Mouse (Mus musculus) T-helper 17 cell (primary cell): Measurements from ENCODE around the gene Cpeb1.
"Not testable (repeated sequence)": the region's sequence is repeated elsewhere in the genome, so short reads cannot be mapped to it uniquely, and the experiment has no call there.

ENCODE experiments used
- in situ Hi-C, 2 experiments: fragments of 300-600 bp; cut with MboI, MseI; formaldehyde crosslinking; loops; 1 replicate in 1 of 2; 2 replicates in 1 of 2; pipeline ENCODE4 v1.15.1; 2025; ENCODE audit warnings: high pct_unique_total_duplicates in 2 of 2

Cpeb1 gene

DNA sequence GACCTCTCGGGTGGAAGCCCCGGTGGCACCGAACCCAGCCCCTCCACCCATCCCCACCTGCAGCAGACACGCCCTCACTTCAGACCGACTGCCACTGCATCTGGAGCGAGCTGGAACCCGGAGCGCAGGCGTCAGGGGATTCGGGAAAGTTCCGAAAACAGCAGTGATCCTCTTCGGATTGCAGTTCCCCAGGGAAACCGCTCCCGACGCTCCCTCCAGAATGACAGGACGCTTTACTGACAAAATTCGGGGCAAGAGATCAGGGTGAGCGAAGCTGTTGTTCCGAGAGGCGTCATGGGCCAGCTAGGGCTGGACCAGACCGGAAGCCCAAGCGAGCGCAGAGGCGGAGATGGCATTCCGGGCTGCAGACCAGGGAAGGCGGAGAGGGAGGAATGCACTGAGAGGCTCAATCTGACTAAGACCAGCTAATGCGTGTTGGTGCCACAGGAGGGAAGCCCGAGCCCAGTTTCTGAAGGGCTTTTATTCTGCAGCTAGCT is at the start of gene Cpeb1:
Gene Cpeb1 (minus strand): TSS at position 311 of the 497 bp plus-strand sequence.
- in situ Hi-C loops: no loop called here

DNA sequence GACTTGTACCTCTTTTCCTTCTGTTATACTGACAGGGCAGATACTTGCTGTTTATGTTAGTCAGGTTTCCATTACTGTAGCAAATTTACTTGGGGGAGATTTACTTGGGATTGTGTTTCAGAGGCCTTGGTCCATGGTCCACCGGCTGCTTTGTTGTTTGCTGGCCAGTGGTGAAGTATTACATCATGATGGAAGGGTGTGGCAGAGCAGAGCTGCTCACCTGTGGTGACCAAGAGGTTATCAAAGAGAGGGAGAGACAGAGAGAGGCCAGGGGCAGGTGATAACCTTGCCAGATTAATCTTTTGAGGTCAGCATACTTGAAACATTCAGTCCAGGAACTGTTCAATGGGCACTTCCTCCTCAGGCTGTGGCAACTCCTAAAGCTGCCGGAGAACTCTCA is 45.8 kb upstream of the Cpeb1 start:
- in situ Hi-C loops: no loop called here

DNA sequence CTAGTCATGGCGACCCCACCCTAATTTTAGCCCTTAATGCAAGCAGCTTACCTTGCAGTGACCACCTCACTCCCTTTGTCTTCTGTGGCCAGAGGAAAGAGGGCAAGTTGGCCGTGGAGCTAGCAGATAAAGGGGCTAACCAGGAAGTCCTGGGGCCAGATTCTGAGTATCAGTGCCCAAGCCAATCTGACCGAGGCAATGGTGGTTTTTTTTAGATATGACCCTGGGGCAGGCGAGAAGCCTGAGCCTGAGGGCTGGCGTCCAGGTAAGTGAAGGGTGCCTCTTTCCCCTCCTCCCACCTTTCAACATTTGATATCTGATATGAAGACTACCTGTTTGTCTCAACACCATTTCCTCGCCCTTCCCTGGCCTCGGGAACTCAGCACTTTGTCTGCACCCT is 42.9 kb upstream of the Cpeb1 start, which contains the start of gene BC048679:
Gene BC048679 (minus strand): TSS at position 101 of the 400 bp plus-strand sequence.
- in situ Hi-C loops: no loop called here

DNA sequence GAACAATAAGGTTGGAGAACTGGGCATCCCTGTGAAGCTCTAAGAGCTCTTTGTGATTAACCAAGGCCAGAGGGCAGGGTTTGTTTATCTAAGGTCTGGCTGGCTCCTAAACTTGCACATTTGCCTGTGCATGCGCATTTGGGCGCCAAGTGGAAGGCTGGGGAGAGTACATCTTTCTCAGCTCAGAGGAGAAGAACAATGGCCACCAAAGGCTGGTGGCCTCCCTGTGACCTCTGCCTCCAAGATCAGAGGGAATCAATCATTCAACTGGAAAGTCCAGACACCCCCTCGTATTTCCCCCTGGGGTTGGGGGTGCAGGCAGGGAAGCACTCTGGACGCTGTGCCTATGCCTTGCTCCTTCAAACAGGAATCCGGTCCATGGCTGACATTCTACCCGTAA is 41.9 kb upstream of the Cpeb1 start:
- in situ Hi-C loops: no loop called here

DNA sequence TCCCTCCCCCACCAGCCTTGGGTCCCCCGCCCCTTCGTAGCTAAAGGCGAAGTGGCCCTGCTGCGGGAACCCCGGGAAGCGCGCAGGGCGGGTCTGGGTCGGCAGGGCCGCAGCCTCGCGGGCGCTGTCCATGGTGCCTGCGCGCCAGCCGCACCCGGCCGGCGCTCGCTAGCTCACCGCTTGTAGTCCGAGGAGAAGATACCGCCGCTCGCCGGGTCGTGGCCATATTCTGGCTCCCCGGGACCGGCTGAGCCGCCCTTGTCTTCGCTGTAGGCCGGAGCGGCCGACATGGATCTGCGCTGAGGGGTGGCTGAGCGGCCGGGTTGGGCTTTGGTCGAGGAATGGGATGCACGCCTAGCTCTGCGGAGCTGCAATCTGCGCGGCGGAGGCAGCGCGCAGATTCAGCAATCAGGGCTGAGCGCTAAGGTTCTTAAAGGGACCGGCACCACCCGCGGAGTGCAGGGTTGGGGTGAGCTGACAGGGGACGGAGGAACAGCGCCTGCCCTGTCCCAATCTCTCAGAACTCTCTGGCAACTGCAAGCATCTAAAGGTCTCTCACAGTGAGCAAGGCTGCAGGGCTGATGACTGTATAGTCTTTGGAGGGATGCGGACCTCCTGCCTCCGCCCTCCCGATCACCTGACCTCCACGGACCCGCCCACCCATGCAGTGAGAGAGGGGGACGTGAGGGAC is 38.2 kb upstream of the Cpeb1 start, which contains the start of gene Ap3b2:
Gene Ap3b2 (minus strand): TSS at position 595 of the 691 bp plus-strand sequence.
- in situ Hi-C loops: no loop called here

DNA sequence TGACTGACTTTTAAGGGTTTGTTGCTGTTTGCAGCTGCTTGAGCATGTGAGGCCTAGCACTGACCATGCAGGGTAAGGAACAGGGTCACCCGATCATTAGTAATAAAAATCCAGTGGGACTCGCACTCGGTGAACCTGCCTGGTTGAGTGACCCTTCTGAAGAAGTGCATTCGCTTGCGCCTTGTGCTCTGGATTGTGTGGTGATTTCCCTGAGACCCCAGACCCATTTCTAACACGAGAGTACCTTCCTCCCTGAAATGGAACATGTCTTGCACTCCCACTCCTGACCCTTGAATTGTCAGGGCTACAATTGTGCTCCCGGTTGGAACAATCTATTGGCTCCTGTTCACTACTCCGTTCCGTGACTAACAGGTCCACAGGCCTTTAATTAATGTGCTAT is 37.4 kb upstream of the Cpeb1 start:
- in situ Hi-C loops: no loop called here

DNA sequence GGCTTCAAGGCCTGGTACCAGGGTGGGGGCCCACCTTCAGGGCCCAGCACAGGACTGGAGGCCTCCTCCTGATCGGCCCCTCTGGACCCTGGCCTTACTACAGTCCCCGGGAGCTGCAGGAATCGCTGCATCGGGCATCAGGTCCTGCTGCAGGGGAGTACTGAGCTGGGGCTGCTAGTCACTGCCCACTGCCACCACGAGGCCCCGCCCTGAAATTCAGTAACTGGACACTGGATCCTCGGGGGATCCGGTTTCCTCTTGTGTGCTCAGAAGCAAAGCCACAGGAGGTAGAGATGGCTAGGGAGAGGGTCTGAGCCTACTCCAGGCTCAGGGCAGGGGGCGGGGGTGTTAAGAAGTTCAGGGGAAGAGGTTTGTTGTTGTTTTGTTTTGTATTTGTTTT is 34.4 kb upstream of the Cpeb1 start:
- in situ Hi-C loops: no loop called here

DNA sequence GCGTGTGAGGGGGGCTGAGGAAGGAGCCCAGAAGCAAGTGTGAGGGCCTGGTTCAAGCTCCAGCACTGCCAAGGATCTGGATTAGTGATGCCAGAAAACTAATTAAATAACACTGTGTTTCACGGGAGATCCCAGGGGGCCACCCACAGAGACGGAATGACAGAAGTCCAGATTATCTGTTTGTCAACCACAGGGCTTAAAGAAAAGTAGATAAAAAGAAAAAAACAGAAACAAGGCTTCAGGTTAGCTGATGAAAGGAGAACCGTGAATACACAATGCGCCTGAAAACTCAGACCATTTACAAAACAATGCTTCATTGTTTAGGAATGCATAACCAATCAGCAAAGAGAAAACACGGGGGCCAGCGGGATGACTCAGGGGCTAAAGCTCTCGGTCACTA is 25.5 kb upstream of the Cpeb1 start:
- in situ Hi-C loops: no loop called here

DNA sequence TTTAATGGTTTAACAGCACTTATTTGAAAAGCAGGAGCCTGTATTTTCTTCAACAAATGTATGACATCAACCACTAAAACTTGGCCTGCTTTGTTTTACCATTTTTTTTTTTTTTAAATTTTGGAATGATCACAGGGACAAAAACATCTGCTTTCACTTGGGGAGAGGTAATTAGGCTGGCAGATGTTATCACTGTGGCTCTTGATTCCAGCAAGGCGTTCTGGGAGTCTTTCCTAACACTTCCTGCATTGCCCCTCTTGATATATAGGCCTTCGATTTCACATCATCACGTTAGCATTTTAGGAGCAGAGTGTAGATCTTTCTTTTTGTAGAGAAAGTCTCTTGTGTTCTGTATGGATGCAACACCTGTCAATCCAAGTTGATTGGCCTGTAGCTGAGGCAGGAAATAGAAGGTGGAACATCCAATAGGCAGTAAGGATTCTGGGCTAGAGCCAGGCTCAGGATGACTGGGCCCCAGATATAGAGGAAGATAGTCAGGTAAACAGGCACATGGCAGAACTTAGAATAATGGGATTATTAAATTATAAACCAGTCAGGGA is 24.3 kb upstream of the Cpeb1 start:
- in situ Hi-C loops: no loop called here

DNA sequence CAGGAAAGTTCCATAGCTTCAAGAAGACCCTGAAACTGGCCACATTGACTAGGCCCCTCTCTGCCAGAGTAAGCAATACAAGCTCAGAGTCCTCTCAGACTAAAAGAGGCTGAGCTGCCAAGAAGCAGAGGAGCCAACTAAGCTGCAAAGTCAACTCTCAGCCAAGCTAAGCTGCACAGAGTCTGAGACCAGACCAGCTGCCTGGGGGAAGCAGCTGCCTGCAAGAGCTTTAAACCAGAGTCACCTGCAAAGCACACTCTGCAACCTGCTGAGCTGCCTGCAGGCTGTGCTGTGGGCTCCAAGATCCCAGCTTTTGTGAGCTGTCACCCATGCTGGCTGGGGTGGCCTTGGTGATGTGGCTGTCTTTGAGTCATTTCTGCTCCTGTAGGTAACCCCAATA is 23.0 kb upstream of the Cpeb1 start:
- in situ Hi-C loops: not testable (repeated sequence)

DNA sequence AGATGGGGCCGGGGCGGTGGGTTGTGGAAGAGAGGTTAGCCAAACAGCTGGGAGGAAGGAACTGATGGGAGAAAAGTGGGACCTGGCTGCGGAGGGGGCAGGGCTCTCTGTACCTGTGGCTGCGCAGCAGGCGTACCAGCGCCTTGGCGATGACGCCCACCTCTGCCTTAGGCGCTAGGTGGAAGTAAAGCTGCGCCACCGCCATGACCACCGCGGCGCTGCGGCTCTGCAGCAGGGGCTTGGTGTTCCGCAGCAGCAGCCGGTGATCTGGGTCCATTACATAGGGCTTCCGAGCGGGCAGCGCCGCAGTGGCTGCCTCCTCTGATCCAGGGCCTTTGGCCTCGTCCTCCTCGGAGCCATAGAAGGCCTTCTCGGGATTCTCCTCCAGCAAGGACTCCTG is 21.6 kb upstream of the Cpeb1 start:
- in situ Hi-C loops: no loop called here

DNA sequence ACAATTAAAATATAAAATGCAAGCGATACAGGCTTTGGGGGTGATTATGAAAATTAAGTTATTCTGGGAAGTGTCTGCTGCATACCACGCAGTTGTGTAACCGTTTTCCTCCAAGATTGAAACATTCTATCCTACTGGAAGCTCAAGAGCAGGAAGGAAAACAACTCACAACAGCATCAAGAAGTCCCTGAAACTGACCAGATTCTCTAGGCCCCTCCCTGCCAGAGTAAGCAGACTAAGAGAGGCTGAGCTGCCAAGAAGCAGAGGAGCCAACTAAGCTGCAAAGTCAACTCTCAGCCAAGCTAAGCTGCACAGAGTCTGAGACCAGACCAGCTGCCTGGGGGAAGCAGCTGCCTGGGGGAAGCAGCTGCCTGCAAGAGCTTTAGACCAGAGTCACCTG is 20.0 kb upstream of the Cpeb1 start:
- in situ Hi-C loops: no loop called here

DNA sequence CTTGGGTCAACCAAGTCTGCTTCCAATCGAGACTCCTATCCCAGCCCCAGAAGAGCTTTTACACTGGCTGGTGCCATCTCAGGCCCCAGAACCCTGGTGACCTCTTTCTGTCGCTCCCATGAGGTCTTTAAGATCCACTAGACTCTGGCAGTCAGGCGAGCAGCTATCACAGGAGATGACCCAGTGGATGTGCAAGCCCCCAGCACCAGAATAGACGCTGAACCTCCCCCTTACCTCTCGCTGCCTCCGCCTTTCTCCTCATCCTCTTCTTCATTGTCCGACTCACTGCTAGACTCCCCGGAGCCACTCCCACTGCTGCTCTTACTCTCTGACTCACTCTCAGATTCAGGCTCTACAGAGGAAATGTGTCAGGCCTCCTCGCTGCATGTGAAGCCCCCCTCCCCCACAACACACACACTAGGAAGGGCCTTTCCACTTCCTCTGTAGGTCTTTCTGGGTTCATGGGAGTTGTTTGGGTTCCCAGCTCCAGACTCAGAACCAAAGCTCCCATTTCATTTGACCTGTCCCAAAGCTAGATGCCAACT is 9.7 kb upstream of the Cpeb1 start:
- in situ Hi-C loops: no loop called here

DNA sequence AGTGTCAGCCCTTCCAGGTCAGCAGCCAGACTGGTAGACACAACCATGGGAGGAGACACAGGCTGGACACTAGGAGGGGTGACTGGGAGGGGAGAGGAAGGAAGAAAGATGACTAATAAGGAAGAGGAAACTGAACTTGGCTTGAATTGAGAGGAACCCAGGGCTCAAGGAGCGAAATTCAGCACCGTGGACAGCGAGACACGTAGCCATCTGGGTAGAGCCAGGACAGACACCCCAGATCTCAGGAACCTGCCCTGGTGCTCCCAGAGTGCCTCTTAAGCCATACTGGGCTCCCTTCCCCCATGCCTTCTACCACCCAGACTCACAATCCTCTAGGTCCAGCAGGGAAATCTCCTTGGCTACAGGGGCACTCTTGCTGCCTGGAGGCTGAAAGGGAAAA is 8.9 kb upstream of the Cpeb1 start:
- in situ Hi-C loops: no loop called here

DNA sequence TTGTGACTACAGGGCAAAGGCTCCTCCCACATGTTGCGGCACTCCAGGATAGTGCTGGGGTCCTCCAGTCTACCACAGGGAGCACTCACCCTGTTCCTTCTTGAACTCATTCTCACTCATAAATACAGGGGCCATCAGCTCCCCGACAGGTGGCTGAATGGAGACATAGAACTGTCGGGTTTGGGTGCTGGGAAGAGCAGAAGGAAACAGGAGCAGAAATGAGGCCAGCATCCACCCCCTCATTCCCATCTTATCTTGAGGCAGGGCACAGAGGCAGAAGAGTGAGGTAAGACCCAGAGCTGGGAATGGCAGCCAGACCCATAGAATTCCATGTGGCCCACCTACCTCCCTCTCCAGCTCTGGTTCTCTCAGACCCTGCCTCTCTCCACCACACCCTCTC is 7.5 kb upstream of the Cpeb1 start:
- in situ Hi-C loops: no loop called here

DNA sequence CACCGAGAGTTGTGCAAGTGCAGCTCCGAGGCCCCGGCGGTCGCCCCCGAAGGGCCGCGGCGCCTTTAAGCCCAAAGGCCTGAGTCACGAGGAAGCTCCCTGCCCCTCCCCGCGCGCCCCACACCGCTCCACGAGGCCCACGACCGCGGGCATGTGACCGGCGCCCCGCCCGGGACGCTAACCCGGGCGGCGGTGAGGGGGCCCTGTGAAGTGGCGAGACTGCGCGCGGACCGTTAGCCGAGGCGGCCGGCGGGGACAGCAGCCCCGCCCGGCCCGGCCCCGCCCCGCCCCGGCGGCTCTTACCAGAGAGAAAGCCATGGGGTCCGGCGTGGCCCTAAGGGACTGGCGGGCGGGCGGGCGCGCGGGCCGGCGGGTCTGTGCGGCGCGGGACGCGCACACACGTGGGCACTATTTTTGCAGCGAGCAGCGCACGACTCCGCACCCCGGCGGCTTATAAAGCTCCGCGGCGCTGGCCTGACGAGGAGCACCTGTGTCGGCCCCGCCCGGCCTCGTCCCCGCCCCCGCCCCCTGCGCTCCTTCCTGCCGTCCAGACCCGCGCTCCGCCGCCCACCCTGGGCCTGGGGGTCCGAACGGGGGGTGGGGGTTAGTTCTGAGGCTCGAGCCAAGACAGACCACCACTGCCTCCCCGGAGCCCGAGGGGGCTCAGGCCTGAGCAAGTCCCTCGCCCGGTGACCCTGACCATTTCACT is 780 bp downstream of the Cpeb1 start:
- in situ Hi-C loops: no loop called here

DNA sequence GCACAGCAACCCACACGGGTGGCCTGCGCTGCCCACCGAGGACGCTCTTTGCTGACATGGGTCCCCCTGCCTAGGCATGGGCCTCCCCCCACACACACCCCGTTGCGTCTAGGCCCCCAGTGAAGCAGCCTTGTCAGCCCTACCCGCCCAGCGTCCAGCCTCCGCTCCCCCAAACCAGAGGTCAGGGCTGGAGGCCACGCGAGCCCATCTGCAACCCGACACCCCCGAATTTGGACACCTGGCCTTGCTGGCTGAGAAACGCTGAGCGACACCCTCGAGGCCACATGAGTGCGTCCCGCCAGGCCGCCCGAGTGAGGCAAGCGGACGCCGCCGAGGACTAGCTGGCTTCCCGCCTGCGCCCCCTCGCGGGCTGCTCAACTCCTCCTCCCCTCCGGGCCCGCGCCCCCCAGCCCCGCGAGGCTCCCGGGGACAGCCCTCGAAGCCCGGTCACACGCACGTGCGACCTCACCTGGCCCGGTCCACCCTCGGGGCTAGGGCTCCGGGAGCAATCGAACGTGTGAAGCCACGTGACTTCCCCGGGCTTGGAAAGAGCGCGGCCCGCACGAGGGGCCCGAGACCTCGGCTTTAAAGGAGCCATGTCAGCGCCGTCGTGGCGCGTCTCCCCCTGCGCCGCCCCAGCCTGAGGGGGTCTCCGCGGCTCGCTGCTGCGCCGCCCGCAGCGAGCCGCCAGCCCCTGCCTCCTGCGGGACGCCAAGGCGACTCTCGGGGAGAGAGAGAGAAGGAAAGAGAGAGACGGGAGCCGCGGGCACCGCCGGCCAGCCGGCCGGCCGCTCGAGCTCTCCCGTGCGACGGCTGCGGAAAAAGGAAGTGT is 1.6 kb downstream of the Cpeb1 start:
- in situ Hi-C loops: no loop called here

DNA sequence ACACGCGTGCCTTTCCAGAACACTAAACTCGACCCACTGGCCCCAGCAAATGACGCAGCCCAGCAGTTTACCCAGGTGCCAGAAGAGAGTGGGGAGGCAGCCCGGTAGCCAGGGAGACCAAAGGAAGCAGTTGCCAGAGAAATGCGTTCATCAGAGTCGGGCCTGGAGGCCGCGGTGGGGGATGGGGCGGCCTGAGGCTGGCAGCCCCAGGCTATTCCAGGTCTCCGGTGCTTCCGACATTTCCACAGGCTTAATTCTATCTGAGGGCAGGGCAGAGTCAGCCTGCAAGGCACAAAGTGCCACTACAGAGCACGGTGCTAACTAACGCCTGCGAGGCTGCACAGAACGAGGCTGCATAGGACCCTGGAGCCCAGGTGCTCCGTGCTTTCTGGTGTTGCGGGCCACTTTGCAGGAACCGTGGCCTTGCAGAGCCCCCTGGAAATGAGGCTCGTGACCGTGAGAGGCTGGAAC is 2.3 kb downstream of the Cpeb1 start:
- in situ Hi-C loops: no loop called here

DNA sequence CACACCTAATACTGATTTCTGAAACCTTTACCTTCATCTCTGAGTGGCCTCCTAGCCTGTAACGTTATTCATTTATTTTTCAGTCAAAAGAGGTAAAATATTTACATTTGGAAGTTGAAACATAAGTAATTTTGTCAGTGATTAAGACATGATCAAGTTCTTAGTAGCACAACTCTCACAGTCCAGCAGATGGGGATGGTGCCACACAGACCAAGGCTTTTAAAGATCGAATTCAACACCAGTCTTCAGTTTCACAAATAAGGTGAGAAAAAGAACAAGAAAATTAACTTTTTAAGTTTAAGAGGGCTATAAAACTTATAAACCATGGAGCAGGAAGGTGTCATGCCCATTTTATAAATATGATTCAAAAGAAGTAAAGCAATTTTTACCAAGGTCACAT is 56.3 kb downstream of the Cpeb1 start:
- in situ Hi-C loops: no loop called here

DNA sequence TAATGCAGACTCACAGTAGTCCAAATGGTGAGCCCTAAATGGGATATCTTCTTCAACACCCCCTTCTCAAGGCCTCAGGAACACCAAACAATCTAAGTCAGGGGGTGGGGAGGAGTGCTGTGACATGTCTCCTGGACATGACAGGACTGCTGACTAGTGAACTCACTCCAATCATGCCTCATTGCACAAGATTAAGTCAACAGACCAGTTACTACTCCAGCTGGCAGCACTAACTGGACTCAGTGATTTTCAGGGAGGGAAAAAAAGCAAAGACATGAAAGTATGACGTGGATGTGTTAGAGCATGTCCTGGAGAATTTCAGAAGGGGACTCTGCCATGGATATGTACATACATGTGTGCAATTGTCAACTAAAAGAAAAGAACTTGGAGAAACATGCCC is 75.9 kb downstream of the Cpeb1 start:
- in situ Hi-C loops: no loop called here

DNA sequence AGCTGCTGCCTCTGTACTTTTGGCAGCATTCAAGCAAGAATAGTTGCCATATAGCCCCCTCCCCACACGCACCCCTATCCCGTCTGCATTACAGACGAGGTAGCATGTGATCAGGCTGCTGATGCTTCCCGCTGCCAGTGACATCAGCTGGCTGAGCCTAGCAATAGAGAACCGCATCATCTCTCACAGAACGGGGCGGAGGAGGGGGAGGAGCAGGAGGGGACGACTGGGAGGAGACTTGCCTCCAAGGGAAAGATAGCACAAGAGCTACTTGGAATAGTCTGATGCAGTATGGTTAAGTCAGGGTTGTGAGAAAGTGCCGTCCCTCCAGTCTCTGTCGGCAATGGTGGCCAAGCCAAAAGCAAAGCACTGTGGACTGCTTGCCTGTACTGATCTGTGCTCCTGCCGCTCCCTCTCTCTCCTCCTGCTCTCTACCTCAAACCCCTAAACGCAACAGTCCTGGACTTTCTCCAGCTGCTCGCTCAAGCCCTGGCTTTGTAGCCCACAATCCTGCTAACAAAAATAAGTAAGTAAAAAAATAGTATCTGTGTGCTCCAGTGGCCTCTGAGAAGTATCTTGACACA is 82.8 kb downstream of the Cpeb1 start:
- in situ Hi-C loops: no loop called here
